Mouse (Mus musculus) intestine, postnatal 0 days (tissue): ENCODE measurements at regions not wholly inside any gene's neighbourhood (a gene's known extent, or its start where the extent isn't known, plus 50 kb on each side); places are given as distances from the start of the nearest gene placed in this dataset.

Source experiments
- ATAC-seq: fragments of 200-750 bp; cut with Nextera tagmentation; 2 replicates; pipeline ENCODE4 v1.8.0; 2017; ENCODE audit warnings: mild to moderate bottlenecking, moderate TSS enrichment, moderate library complexity
- H3K27ac ChIP-seq: fragments of 300-500 bp; sonication (generic); 2 replicates; pipeline ENCODE4 v1.5.1; 2014; ENCODE audit warnings: mild to moderate bottlenecking, low read depth, low read length, moderate library complexity
- H3K27me3 ChIP-seq: fragments of 300-500 bp; sonication (generic); replicated peaks from 2 replicates; pipeline ENCODE4 v1.6.1; 2014; ENCODE audit warnings: low read length, mixed read lengths; ENCODE audit not compliant: control insufficient read depth, insufficient read depth
- H3K36me3 ChIP-seq: fragments of 300-500 bp; sonication (generic); 2 replicates; pipeline ENCODE4 v1.6.1; 2014; ENCODE audit warnings: mild to moderate bottlenecking, moderate library complexity; ENCODE audit not compliant: control insufficient read depth, insufficient read depth
- H3K4me1 ChIP-seq: fragments of 300-500 bp; sonication (generic); replicated peaks from 2 replicates; pipeline ENCODE4 v1.6.1; 2014; ENCODE audit warnings: antibody characterized with exemption, low read length, mixed read lengths; ENCODE audit not compliant: control insufficient read depth, insufficient read depth
- H3K4me2 ChIP-seq: fragments of 300-500 bp; sonication (generic); replicated peaks from 2 replicates; pipeline ENCODE4 v1.6.1; 2014; ENCODE audit warnings: low read depth, mild to moderate bottlenecking, moderate library complexity
- H3K4me3 ChIP-seq: fragments of 300-500 bp; sonication (generic); 2 replicates; pipeline ENCODE4 v1.5.1; 2014; ENCODE audit warnings: low read depth, low read length
- H3K9ac ChIP-seq: fragments of 300-500 bp; sonication (generic); 2 replicates; pipeline ENCODE4 v1.6.1; 2014; ENCODE audit warnings: mild to moderate bottlenecking, low read depth, low read length
- H3K9me3 ChIP-seq: fragments of 300-500 bp; sonication (generic); 2 replicates; pipeline ENCODE4 v1.6.1; 2016; ENCODE audit warnings: mixed run types; ENCODE audit not compliant: control insufficient read depth
- CTCF ChIP-seq: sonication (generic); IDR thresholded peaks from 2 replicates; pipeline ENCODE4 v1.5.1; 2016; ENCODE audit warnings: low read depth, mild to moderate bottlenecking, control low read depth, antibody characterized with exemption, moderate library complexity
- WGBS: fragments of 180-500 bp; shearing (Covaris S2); extraction: QIAGEN DNeasy Blood & Tissue Kit; methylation state at CpG from one replicate; pipeline ENCODE4 v1.1.7; 2014; 5-methylcytosine and 5-hydroxymethylcytosine counted together

GRCm38 (mm10) chr10:84199035-84199434, 241.4 kb downstream of the Nuak1 start:
- H3K9me3 ChIP-seq = no peaks in the 10 kb centered on the region
- no peaks in the 10 kb centered on the region for H3K4me1 ChIP-seq
- no peak for ATAC-seq
- TF ChIP-seq CTCF = no peak
- H3K27ac ChIP-seq = no peak overlapping the region
- H3K4me3 ChIP-seq = no peak overlapping the region
- H3K36me3 ChIP-seq = no peaks in the 10 kb centered on the region
- WGBS = 80% methylated on average over 2 of the region's 2 CpGs
- no peaks in the 10 kb centered on the region for H3K27me3 ChIP-seq
- H3K9ac ChIP-seq = no peak overlapping the region
- H3K4me2 ChIP-seq = no peak overlapping the region

GRCm38 (mm10) chr10:84201785-84202184, 238.6 kb downstream of the Nuak1 start:
- 25% methylated on average over 3 of the region's 3 CpGs for WGBS
- no peak for ATAC-seq
- no peak overlapping the region for H3K27ac ChIP-seq
- no peak for TF ChIP-seq CTCF
- no peak overlapping the region for H3K9ac ChIP-seq
- no peak overlapping the region for H3K4me2 ChIP-seq
- H3K27me3 ChIP-seq = no peaks in the 10 kb centered on the region
- no peaks in the 10 kb centered on the region for H3K36me3 ChIP-seq
- H3K4me1 ChIP-seq = no peaks in the 10 kb centered on the region
- no peaks in the 10 kb centered on the region for H3K9me3 ChIP-seq
- H3K4me3 ChIP-seq = no peak overlapping the region

- no peaks in the 10 kb centered on the region for H3K9me3 ChIP-seq
- no peaks in the 10 kb centered on the region for H3K4me1 ChIP-seq
- no peak for TF ChIP-seq CTCF
- H3K9ac ChIP-seq = no peak overlapping the region
- H3K4me2 ChIP-seq = no peak overlapping the region
- H3K36me3 ChIP-seq = no peaks in the 10 kb centered on the region
- H3K4me3 ChIP-seq = no peak overlapping the region
- H3K27ac ChIP-seq = no peak overlapping the region
- WGBS = 77% methylated on average over 5 of the region's 5 CpGs
- no peaks in the 10 kb centered on the region for H3K27me3 ChIP-seq
- no peak for ATAC-seq
Observed at GRCm38 (mm10) chr10:84212096-84212785, 228.2 kb downstream of the Nuak1 start.

- no peaks in the 10 kb centered on the region for H3K4me1 ChIP-seq
- H3K9me3 ChIP-seq = no peaks in the 10 kb centered on the region
- H3K9ac ChIP-seq = no peak overlapping the region
- no peak overlapping the region for H3K4me3 ChIP-seq
- no peak overlapping the region for H3K27ac ChIP-seq
- H3K27me3 ChIP-seq = no peaks in the 10 kb centered on the region
- H3K4me2 ChIP-seq = no peak overlapping the region
- ATAC-seq = no peak
- H3K36me3 ChIP-seq = no peaks in the 10 kb centered on the region
- TF ChIP-seq CTCF = no peak
Observed at GRCm38 (mm10) chr10:84214812-84215211, 225.6 kb downstream of the Nuak1 start.

GRCm38 (mm10) chr10:84229224-84229921, 211.0 kb downstream of the Nuak1 start:
- Histone ChIP-seq H3K4me1 (no peaks in the 10 kb centered on the region), H3K27me3 (no peaks in the 10 kb centered on the region), H3K27ac (no peak overlapping the region), H3K36me3 (no peaks in the 10 kb centered on the region), H3K4me3 (no peak overlapping the region), H3K9me3 (peaks cover 3% of the 10 kb centered on the region; the same call in 1 of the 2 replicates), H3K9ac (no peak overlapping the region), H3K4me2 (no peak overlapping the region)
- ATAC-seq = no peak
- 80% methylated on average over 7 of the region's 7 CpGs for WGBS
- TF ChIP-seq CTCF = no peak

GRCm38 (mm10) chr10:84230011-84230781, 210.2 kb downstream of the Nuak1 start:
- no peak for TF ChIP-seq CTCF
- 82% methylated on average over 18 of the region's 18 CpGs for WGBS
- Histone ChIP-seq H3K4me3 (no peak overlapping the region), H3K27me3 (no peaks in the 10 kb centered on the region), H3K9ac (no peak overlapping the region), H3K4me1 (no peaks in the 10 kb centered on the region), H3K36me3 (no peaks in the 10 kb centered on the region), H3K4me2 (no peak overlapping the region), H3K9me3 (peaks cover 3% of the 10 kb centered on the region; the same call in 1 of the 2 replicates), H3K27ac (no peak overlapping the region)
- no peak for ATAC-seq
